Mouse (Mus musculus): ENCODE measurements around the gene Tmem135.
A peak's percentile ranks its signal among the peaks of the same experiment; 100 is the strongest.

Gene Tmem135

DNA sequence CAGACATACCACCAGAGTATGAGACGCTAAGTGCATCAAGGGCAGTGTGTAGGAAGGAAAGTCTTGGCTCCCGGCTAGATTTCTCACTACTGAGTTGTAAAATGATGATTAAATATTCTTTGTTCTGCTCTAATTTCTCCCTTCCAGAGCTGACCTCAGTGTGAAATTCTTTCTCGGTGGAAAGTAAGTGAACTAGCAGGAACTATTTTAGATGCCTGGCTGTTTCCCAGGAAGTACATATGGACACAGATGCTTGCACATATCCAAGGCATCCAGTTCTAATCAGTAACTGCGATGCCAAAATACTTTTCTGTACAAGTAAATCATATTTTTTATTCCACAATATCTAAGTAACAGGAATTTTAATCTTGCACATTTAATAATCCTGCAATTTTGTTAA lies 220.1 kb downstream of the Tmem135 start:
- DNase-seq (ENCODE audit: low read depth, low spot score), result no peak

DNA sequence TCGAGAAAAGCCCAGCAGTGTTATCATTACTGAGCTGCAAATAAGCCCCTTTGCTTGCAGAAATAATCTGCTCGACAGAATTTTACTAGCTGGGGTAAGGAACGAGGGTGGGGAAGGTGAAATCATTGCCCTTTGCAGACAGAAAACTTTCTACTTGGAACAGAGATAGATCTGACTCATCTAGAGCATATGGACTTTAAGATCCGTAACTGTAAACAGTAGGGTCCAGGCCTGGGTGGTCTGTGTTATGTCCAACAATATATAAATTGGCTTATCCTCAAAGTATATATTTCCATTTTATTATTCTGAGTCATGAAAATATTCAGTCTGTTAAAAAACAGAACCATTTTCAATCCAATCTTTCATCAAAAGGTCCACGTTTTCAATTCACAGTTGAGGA lies 221.1 kb downstream of the Tmem135 start:
- no peak for DNase-seq (ENCODE audit: low read depth, low spot score)

DNA sequence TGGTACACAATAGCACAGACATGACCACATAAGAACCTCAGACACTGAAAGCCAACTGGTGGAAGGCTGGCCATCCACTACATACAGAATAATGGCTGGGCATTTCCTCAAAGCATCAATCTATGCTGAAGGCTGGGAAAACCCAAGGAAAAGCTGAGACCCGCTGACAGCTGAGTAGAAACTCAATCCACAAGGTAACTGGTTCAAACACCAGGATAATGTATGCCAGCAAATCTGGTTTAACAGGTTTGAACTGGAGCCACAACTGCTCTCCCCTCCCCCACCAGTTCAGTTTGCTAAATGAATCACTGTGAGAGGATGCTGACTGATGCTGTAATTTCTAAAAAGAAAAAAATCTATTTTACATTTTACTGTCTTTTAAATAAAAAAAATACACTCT lies 222.7 kb downstream of the Tmem135 start:
- DNase-seq (ENCODE audit: low read depth, low spot score), result no peak

DNA sequence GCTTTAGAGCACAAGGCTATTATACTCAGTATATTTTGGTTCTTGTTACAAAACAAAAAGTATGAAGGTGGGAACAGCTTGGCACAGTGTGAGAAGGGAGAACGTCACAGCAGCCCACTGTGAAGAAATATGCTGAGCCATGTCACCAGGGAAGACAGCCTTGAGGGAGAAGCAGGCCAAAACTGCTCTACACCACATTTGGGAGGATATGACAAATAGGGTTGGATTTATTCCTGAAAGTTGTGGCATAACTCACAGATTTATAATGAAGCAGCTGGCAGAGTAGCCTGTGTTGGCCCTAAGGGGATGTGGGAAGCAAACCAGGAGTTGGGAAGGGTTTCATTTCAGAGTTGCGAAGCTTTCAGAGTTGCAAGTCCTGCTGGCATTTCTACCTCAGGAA lies 225.4 kb downstream of the Tmem135 start:
- DNase-seq (ENCODE audit: low read depth, low spot score), result peak; percentile 66

DNA sequence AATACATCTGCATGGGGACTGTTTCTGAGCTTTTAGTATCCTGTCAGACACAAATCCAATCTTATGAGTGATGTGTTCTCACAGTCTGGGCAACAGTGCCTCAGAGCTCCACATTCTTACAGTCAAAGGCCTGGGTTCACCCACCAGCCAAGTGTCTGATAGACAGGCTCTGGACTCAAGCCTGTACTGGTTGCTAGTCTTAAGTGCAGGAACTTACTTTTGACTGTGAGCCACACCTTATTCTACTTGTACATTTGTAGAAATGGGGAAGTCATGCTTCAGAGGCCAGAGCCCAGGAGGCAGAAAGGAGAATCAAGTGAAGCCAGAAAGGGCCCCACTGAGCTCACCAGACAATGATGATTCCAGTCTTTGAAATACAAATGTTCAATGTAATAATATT lies 226.1 kb downstream of the Tmem135 start:
- no peak for DNase-seq (ENCODE audit: low read depth, low spot score)

DNA sequence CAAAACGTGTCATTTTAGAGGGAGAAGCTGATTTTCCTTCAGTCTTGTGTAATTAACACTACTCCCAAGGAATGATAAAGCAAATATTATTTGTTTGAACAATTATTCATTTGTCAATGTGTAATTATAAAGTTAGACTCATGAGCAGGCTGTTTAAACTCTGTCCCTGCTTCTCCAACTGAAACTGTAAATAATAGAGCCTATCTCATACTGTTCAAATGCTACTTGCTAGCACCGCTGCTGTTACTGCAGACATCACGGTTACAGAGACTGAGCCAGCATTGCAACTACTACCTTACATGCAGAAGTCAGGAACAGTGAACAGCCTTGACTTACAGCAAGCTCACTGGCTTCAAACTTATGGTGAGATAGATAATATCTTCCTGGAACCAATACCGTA lies 229.6 kb downstream of the Tmem135 start:
- no peak for DNase-seq (ENCODE audit: low read depth, low spot score)

DNA sequence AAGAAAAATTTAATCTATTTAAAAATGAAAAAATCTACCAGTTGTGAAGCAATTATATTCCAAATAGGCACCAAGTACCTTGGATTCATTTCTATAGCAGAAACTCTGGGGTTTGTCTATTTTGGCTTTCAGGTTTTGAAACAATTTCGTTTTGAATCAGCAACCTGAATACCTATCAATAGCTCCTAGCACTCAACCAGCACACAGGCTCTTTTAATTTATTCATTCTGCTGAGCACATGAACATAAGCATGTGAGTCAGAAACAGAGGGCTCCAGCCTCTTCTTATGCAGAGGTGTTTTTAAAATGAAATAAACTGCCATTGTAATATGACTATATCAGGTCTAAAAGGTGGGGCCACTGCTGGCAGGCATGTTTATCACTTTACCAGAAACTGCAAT lies 231.0 kb downstream of the Tmem135 start:
- no peak for DNase-seq (ENCODE audit: low read depth, low spot score)

DNA sequence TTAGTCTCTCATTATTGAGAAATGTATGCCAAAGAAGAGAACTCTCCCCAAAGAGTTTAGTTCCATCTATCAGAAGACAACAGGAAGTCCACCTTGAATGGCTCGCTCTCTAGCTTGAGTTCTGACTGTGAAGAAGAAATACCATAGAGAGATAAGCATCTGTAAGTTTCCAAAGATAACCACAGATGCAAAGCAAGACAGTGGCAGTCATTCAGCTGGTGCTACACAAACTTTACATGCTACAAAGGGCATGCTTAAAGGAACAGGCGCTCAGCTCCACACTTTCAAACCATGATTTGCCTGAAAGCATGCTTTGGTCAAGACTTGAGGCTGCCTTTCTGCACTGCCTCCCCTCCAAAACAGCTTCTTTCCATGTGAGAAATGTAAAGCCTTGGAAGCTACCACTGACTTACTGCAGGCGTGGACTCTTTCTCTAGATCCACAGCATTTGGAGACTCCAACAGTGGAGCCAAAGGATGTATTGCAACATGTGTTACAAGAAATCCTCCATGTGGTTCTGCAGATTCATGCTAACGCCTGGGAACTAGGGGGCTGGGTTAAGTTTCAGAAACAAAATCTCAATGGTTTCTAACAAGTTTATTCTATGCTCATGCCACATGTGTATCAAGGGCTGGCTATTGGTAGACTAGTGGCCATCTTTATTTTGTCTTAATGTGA lies 232.1 kb downstream of the Tmem135 start:
- DNase-seq (ENCODE audit: low read depth, low spot score), result no peak

DNA sequence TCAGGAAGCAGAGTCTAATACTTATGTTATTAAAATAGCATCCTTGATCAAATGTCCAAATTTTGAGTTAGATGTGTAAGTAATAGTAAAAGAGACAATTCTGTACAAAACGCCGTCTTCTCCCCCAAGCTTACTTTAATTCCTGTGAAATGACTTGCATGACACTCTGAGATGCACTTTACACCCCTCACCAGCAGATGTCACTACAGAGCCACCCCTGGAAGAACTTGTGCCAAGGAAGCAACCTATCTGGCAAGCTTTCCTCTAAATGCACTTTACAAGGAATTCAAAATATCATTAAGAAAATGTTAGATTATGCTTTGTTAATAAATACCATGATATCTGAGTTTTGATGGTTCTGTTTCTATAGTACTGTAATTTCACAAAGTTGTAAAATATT lies 235.4 kb downstream of the Tmem135 start:
- peak; percentile 73 for DNase-seq (ENCODE audit: low read depth, low spot score)

DNA sequence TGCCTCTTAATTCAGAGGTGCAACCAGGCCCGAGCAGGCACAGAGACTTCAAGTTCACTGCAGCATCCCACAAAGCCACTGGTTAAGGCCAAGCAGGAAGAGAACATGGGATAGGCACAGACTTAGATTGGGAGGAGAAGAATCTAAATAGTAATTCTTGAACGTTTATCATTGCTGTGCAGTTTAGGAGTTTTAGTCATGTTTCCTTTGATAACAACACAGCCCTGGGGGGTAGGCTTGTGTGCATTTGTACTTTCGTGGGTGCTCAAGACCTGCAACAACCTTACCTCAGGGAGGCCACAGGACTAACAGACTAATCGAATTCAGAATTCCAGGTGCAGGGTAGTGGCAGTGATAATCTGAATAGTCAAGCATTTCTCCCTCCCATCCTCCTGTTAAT lies 238.5 kb downstream of the Tmem135 start:
- no peak for DNase-seq (ENCODE audit: low read depth, low spot score)

DNA sequence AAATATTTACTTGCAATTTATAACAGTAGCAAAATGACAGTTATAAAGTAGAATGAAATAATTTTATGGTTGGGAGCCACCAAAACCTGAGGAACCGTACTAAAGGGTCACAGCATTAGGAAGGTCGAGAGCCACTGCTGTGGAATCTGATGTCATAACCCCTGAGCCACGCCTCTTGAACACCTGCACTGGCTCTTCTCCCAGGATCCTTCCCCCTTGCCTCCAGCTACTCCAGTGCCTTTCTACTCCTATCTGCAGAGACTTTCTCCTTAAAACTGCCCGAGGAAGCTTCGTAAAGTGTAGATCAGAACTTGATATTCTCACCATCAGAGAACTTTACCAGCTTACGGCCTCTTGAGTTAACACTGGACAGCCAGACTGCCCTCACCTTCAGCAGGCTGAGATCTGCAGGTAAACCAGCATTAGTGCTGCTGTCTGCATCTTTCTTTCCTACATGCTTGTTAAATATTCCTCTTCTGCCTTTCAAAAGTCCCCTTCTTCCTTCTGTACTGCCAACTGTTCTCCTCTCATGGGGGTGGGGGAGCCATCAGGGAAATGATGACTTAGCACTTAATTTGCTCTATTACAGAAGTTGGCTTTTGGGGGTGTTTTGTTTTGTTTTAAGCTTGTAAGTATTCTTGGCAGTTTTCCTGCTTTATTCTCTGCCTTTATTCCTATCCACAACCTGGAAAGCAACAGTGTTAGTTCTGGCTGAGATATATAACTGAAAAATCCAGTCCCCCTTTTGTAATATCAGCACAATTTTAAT lies 242.2 kb downstream of the Tmem135 start:
- no peak for DNase-seq (ENCODE audit: low read depth, low spot score)

DNA sequence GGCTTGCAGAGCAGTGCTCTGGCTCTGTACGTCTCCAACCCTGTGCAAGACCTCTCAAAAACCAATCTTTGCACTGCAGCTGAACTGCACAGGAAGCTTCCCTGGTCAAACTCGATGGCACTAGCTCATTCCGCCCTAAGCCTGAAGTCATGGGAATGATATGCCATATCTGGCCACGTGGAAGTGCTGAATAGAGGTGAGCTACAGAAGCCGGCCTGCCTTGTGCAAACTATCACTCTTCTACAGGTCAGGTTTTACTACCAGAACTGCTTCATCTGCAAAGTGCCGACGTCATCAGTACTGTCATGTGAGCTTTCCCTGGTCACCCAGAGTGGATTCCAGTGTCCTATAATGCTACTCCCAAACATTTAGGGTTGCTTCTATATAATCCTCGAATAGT lies 246.7 kb downstream of the Tmem135 start:
- DNase-seq (ENCODE audit: low read depth, low spot score), result no peak

DNA sequence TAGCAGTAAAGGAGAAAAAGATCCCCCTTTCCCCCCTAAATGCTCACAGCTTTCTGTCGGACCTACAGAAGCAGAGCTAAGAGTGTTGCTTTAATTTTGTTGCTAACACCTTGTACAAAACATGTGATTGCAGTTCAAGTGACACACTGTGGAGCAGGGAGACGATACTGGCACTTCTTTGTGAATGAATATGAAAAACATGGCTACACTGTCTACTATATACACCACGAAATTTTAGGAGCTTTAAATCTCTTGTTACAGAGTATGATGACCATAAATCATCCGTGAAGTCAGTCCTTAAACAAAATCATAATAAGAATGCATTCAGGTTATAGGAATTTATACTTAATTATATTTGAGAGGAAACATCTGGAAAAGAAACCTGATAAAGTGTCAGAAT lies 247.4 kb downstream of the Tmem135 start:
- DNase-seq (ENCODE audit: low read depth, low spot score), result no peak

DNA sequence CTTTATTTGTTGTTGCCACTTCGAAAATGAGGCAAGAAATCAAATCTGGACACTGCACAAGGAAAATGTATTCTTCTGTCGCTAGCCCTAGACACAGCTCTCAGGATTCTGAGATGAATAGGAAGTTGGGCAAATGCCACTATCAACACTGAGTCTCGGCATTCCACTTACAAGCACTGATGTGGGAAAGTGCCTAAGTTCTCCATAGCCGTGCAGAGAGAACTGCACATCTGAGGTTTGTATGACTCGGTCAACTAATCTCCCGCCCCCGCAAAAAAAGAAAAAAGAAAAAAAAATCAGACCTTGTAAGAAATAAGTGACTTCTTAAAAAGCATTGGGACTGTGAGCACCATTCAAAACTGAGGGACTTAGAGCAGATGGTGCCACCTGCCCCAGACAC lies 248.3 kb downstream of the Tmem135 start:
- DNase-seq (ENCODE audit: low read depth, low spot score), result no peak

DNA sequence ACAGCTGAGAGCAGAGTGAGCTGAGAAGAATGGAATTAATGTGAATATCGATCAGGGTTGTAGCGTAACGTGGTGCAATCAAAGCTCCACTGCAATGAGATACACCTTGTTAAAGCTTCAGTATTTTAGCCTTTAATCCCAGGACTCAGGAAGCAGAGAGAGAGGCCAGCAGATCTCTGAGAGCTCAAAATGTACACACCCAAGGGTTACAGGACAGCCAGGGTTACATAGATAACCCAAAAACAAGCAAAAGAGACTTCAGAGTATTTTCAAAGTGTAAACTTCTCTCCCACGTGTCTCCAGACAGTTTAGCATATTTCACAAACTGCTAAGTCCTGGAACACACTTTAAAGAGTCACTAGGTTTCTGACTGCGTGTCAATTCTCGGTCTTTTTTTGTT lies 248.8 kb downstream of the Tmem135 start:
- DNase-seq (ENCODE audit: low read depth, low spot score), result no peak

DNA sequence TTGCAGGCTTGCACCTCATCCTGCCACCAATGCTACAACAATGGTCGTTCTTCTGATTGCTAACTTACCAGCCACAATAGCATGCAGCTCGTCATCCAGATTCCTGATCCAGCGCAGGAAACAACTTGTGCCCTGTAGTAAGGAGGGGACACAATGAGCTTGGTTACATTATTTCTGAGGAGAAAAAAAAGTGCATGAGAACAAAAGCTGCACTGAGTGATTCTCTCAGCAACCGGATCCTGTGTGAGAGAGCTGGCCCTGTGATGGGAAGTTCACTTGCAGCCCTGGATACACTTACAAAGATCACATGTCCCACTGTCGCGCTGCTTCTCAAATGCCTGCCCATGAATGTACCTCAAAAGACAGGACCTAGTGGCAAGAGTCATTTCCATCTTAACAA lies 252.7 kb downstream of the Tmem135 start:
- no peak for DNase-seq (ENCODE audit: low read depth, low spot score)

DNA sequence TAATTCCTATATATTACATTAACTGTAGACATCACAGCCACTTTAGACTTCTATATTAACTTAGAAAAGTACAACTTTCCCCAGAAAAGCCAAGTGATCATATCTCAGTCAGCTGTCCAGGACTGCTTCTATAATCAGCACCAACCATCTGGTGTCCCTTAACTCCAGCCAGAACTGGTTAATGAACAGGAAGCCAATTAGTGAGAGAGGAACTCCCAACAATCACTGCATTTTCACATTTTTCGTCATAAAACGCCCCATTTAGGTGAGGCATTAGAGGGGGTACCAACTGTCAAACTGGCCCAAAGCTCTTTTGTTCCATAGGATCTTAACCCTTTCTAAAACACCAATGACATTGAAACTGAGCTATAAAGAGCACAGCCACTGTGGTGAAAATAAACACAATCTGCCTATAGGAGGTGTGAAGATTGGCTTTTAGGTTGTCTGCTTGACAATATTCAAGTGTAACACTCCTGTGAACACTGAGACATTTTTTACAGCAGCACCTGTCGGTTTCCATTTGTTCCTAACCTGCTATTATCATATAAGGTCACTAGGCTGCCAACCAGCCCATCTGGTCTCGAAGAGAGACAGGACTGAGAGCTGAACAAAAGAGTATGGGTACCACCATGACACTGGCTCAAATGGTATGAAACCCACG lies 263.3 kb downstream of the Tmem135 start:
- DNase-seq (ENCODE audit: low read depth, low spot score), result no peak

DNA sequence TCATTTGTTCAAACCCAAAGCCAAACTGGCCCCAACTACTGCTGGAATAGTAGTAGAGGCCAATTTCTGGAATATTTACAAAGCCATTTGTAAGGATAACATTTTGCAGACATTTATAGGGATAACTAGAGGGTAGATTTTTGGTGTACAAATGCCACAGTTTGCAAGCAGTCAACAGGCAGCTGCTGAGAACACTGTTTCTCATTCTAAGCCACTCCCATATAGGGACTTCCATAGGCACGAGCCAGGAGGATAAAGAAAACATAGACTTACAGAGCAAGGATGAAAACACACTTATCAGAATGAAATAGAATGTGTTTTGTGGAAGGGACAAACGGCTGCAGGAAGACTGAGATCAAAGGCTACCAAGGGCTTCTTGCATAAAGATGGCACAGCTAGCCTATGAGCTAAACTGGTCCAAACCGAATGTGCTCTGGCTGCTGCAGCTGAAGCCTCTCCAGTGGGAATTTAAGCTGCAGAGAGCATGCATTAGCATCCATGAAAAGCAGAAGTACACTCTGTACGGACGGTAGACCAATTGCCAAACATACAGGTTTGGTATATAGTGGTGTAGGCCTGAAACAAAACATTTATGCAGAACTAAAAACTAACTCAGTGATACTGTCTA lies 269.0 kb downstream of the Tmem135 start:
- DNase-seq (ENCODE audit: low read depth, low spot score), result no peak

DNA sequence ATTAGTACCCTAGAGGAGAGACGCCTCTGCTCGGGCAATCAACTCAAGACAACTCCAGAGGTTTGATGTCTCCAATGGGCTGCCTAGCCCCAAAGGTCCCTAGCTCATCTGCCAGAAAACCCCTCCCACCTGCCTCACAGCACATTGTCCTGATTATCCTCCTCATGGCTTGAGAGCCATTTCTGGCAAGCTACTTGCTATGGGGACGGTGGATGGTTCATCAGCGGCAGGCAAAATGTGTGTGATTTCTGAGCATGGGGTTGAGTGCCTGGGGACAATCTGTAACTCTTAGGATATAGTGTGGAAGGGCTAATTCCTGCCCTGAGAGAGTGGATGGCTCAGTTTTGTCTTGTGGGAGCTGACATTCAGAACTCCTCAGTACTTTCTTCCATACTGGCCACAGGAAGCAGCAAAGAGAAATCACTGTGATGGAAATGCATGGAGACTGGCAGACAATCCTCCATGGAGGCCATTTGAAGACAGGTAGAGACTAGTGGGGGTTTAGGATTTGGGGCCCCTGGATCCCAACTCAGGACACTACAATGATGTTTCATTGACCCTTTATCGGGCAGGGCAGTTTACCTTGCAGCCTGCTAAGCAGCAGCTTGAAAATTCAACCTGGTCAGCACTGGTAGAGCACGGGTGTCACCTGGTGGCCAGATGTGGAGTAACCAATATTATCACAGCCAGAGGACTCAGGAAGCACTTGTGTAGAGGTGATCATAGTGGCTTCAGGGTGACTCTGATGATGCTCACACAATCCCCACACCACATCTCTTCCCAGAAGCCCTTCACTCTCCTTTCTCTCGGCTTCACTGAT lies 277.7 kb downstream of the Tmem135 start:
- peak; percentile 47 for DNase-seq (ENCODE audit: low read depth, low spot score)

DNA sequence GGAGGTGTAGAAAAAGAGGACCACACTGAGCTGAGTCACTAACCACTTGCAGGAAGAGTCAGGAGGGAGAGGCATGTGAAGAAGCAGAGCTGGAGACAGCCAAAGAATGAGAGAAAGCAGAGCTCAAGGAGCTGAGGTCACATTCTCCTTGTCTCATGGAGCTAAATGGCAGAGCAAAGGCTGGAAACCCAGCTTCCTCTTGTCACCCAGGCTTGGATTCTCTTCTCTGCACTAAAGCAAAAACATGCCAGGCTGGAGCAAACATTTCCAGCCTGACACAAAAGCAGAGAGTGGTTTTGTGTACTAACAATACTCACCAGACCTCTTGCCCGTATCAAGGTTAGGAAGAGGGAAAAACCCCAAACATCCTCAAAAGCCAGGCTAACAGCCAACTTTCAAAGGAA lies 287.8 kb downstream of the Tmem135 start:
- peak; percentile 48 for DNase-seq (ENCODE audit: low read depth, low spot score)

DNA sequence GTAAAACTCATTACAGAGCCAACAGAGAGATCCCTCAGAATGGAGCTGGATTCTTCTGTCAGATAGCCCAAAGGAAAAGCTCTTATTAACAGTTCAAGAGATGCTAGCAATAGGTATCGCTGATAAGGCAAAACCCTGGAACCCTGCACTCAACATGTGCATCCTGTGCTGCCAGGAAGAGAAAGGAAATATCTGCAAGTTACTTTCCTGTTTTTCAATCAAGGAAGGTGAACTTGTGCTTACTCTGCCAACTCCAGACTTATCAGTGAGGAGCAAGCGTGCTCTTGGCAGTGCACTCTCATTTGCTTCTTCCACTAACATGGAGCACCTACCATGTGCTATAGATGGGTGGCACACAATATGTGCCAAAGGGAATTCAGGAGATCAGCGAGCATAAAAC lies 288.4 kb downstream of the Tmem135 start:
- DNase-seq (ENCODE audit: low read depth, low spot score), result peak; percentile 18

DNA sequence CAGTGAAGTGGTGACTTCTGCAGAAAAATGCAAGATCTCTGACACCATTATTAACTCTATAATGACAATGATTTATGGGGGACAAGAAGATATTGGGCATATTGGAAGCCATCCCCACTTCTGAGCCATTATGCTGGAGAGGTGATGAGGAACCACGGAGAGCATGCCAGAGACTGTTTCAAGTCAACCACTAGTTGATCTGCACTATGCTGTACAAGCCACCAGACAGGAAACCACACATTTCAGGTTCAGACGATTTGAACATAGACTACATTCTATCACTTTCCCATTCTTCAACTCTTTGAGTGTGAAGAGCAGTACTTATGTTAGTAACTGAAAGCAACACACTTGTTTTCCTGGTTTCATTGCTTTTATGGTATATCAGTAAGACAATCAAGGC lies 297.6 kb downstream of the Tmem135 start:
- DNase-seq (ENCODE audit: low read depth, low spot score), result no peak

Data from skeletal muscle tissue, adult 2 months (tissue).